Mouse (Mus musculus) lung, postnatal 0 days (tissue): Measurements from ENCODE around the gene Prmt3.

ENCODE experiments used
- CTCF ChIP-seq: IDR thresholded peaks from 2 replicates; pipeline ENCODE4 v1.5.1; 2016; ENCODE audit warnings: antibody characterized with exemption, mild to moderate bottlenecking
- EP300 ChIP-seq: IDR thresholded peaks from 2 replicates; pipeline ENCODE4 v1.6.1; 2016; ENCODE audit warnings: antibody characterized with exemption, mild to moderate bottlenecking, control low read depth

DNA sequence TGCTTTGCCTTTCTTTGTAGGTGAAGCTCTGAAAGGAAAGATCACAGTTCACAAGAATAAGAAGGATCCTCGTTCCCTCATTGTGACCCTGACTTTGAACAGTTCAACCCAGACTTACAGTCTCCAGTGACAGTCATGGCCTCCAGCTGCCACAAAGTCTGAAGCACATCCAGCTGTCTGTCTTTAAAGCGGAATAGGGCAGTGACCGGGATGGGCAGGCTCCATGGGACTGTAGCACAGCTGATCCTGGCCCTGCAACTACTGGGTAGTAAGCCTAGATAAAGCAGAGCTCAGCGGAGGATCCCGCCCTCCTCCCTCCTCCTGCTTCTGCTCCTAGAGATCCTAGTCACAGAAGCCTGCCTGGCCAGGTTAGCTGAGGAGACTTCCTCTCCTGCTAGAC lies 79.2 kb downstream of the Prmt3 start:
- no peak for TF ChIP-seq CTCF
- no peak for TF ChIP-seq EP300
